Mouse (Mus musculus) thymus, adult 2 months (tissue): ENCODE results near the gene Adgrf5. TPM values are rescaled to one million over a fixed set of nuclear protein-coding genes. Genes with fewer than 3 reads are reported as not detected.
"Not testable (repeated sequence)": the region's sequence is repeated elsewhere in the genome, so short reads cannot be mapped to it uniquely, and the experiment has no call there.

ENCODE experiments used
- DNase-seq: peaks from one replicate; pipeline ENCODE4 v3.0.0; 2021
- H3K27ac ChIP-seq: fragments of 200-500 bp; 2 replicates; pipeline ENCODE4 v1.5.1; 2012; ENCODE audit warnings: low read length, control low read depth; ENCODE audit not compliant: control insufficient read depth, insufficient read depth
- H3K27me3 ChIP-seq: fragments of 200-500 bp; 2 replicates; pipeline ENCODE4 v1.6.1; 2012; ENCODE audit warnings: mild to moderate bottlenecking, low read length, moderate library complexity, mixed read lengths; ENCODE audit not compliant: control insufficient read depth, insufficient read depth
- H3K36me3 ChIP-seq: fragments of 200-500 bp; 2 replicates; pipeline ENCODE4 v1.6.1; 2012; ENCODE audit warnings: mild to moderate bottlenecking, low read length, moderate library complexity; ENCODE audit not compliant: control insufficient read depth, insufficient read depth
- H3K4me1 ChIP-seq: fragments of 200-500 bp; replicated peaks from 2 replicates; pipeline ENCODE4 v1.6.1; 2012; ENCODE audit warnings: low read length; ENCODE audit not compliant: control insufficient read depth, insufficient read depth
- H3K4me3 ChIP-seq: fragments of 200-500 bp; 2 replicates; pipeline ENCODE4 v1.5.1; 2012; ENCODE audit warnings: mild to moderate bottlenecking, low read length, control low read depth, moderate library complexity; ENCODE audit not compliant: control insufficient read depth, insufficient read depth
- CTCF ChIP-seq: fragments of 200-500 bp; IDR thresholded peaks from 2 replicates; pipeline ENCODE4 v1.5.1; 2012; ENCODE audit warnings: mild to moderate bottlenecking, control low read depth, low read length, moderate library complexity, borderline replicate concordance; ENCODE audit not compliant: control insufficient read depth, poor library complexity, insufficient read depth; ENCODE audit errors: extremely low read depth
- POLR2A ChIP-seq: fragments of 200-500 bp; IDR thresholded peaks from 2 replicates; pipeline ENCODE4 v1.6.1; 2012; ENCODE audit warnings: mild to moderate bottlenecking, low read length, control low read depth, moderate library complexity; ENCODE audit not compliant: control insufficient read depth, poor library complexity, insufficient read depth; ENCODE audit errors: extremely low read depth
- WGBS: fragments of 180-500 bp; shearing (Covaris S2); methylation state at CpG from one replicate; pipeline ENCODE4 v1.1.7; 2018; 5-methylcytosine and 5-hydroxymethylcytosine counted together
- polyA plus RNA-seq: library from polyadenylated mRNA; depleted of rRNA; stranded (reverse); fragments of >200 nt; gene quantifications from 2 replicates; pipeline ENCODE4 v1.2.3, GENCODE M21; 2012

Gene Adgrf5
- polyA plus RNA-seq, 1 experiment, result 5.7 TPM

DNA sequence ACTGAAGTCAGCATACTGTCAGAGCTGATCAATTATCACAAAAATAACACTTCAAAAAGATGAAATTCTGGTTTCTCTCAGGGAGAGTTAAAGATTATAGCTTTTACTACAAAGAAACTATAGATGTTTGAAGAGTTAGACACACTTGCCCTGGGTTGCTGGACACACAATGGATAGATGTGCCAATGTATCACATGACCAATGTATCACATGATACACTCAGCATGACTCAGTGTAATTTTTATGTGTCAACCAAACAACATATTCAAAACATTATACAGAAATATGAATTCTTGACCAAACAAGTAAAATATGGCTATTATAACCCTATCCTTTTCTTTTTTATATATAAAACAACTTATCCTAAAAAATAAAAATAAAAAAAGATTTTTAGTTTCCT, 117.4 kb downstream of the Adgrf5 start:
- TF ChIP-seq POLR2A (no peak), CTCF (no peak)
- H3K27me3 ChIP-seq, result no peaks in the 10 kb centered on the region
- H3K36me3 ChIP-seq, result no peaks in the 10 kb centered on the region
- no peak overlapping the region for H3K27ac ChIP-seq
- DNase-seq, result no peak
- no peak overlapping the region for H3K4me3 ChIP-seq
- H3K4me1 ChIP-seq, result no peaks in the 10 kb centered on the region

DNA sequence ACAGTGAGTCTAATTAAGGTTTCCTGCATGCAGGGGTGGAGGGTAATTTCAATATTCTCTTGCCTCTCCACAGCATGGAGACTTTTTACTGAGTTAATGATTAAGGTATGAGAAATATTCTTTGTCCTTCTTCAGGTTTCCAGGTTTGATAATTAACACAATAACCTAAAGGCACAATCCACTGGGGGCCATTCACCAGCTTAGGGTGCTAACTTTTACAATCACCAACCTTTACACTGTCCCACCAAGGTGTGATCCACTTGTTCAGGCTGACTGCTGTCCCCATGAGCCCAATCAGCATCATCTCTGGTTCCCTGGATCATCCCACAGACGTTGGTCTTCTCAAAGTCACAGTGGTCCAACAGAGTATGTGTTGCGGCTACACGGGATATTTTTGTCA, 125.7 kb downstream of the Adgrf5 start:
- 87% methylated on average over 3 of the region's 3 CpGs for WGBS
- Histone ChIP-seq H3K4me3 (no peak overlapping the region), H3K27me3 (no peaks in the 10 kb centered on the region), H3K27ac (no peak overlapping the region), H3K36me3 (no peaks in the 10 kb centered on the region), H3K4me1 (no peaks in the 10 kb centered on the region)
- TF ChIP-seq POLR2A (no peak), CTCF (no peak)
- no peak for DNase-seq

DNA sequence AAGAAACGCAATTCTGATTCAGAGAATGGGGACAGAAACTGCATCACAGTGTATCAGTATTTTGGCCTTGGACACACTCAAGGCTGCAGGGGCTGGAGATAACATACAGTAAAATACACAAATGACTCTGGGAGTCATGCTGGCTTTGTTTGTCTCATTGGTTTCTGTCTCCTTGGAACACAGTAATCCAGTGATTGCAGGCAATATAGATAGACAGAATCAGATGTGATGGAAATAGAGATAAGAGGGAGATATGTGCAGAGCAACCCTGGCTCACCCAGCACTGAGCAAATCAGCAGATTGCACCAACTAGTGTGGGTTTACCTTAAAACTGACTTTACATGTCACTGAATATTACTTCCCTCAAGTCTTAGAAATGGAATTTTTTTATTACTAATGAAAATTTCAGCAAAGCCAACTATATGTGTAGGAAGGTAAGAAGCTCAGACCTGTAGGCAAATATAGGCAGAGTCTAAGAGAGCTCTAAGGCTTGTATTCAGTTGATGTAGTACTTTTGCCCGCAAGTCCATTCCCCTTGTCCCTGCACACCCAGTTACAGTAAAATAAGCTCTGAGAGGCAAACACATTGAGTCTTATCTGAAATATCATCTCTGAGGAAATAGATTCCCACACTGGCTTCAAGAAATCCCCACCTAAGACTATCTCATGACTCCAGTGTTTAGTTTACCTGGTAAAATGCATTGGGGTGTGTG, 128.3 kb downstream of the Adgrf5 start:
- 98% methylated on average over 2 of the region's 2 CpGs for WGBS
- H3K4me1 ChIP-seq, result no peaks in the 10 kb centered on the region
- no peaks in the 10 kb centered on the region for H3K27me3 ChIP-seq
- TF ChIP-seq CTCF, result no peak
- no peak for TF ChIP-seq POLR2A
- H3K27ac ChIP-seq, result no peak overlapping the region
- DNase-seq, result no peak
- no peaks in the 10 kb centered on the region for H3K36me3 ChIP-seq
- H3K4me3 ChIP-seq, result no peak overlapping the region

DNA sequence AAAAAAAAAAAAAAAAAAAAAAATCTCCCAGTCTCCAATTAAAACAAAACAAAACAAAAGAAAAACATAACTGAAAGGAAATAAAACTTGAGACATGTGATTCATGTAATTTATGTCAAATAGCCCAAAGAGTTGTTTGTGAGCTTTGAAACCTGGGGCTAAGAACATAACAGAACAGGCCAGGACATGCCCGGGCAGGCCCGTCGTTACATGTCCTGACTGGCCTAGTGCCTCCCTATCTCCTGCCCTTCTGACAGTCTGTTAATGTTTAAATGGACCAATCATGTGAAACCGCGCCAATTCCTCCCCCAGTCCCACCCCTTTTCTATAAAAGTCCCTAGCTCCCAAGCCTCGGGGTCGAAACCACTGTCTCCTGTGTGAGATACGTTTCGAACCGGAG, 130.1 kb downstream of the Adgrf5 start:
- not testable (repeated sequence) for H3K27ac ChIP-seq, H3K4me3 ChIP-seq, H3K4me1 ChIP-seq, H3K27me3 ChIP-seq, DNase-seq, H3K36me3 ChIP-seq
- WGBS, result 98% methylated on average over 8 of the region's 10 CpGs

DNA sequence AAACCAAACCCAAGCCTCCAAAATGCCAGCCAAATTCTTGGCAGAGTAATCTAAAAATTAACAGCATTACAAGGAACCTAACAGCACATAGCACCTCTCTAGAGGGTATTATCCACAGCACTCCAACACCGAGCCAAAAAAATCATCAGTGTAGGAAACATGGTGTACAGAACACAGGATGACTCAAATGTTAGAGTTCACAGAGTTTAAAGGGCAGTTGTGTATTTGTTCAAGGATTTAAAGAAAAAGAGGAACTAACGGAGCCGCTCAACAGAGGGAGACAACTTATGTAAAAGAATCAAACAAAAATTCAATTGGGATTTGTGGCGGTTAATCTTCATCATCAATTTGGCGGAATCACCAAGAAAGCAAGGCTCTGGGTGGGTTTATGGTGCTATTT, 135.3 kb downstream of the Adgrf5 start:
- WGBS, result 49% methylated on average over 5 of the region's 5 CpGs
- TF ChIP-seq CTCF (no peak), POLR2A (no peak)
- no peaks in the 10 kb centered on the region for H3K27me3 ChIP-seq
- H3K27ac ChIP-seq, result no peak overlapping the region
- no peak for DNase-seq
- no peaks in the 10 kb centered on the region for H3K4me1 ChIP-seq
- no peaks in the 10 kb centered on the region for H3K36me3 ChIP-seq
- H3K4me3 ChIP-seq, result no peak overlapping the region

DNA sequence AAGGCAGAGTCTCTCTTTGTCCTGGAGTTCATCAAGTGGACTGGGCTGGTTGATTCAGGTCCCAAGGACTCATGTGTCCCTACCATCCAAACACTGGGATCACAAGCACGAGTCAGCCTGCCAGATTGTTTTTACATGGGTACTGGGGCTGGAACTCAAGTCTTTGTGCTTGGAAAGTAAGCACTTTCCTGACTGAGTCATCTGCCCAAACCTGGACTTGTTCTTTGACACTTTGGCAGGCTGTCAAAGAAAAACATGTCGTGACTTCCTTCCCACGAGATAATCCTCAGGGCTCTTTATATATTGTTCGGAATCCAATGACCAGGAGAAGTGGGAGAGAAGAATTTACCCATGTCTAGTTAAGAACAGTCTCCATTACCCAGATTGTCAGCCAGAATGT, 137.3 kb downstream of the Adgrf5 start:
- Histone ChIP-seq H3K36me3 (no peaks in the 10 kb centered on the region), H3K27ac (no peak overlapping the region), H3K4me3 (no peak overlapping the region), H3K27me3 (no peaks in the 10 kb centered on the region), H3K4me1 (no peaks in the 10 kb centered on the region)
- TF ChIP-seq CTCF, result no peak
- no peak for TF ChIP-seq POLR2A
- DNase-seq, result no peak
- WGBS, result 74% methylated on average over 4 of the region's 4 CpGs

DNA sequence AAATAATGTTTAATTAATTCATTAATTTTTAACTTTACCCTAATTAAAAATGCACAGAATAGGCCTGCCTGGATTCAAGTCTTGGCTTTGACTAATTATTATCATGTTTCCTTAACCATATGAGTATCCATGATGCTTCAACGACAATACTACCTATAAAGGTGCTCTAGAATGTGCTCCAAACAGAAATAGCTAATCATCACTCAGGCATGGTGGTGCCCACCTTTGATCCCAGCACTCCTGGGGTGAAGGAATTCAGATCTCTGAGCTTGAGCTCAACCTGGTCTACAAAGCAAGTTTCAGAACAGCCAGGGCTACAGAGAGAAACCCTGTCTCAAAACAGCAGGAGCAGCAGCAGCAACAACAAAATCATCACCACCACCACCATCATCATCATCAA, 140.3 kb downstream of the Adgrf5 start:
- no peak overlapping the region for H3K4me3 ChIP-seq
- no peaks in the 10 kb centered on the region for H3K27me3 ChIP-seq
- no peak overlapping the region for H3K27ac ChIP-seq
- H3K36me3 ChIP-seq, result no peaks in the 10 kb centered on the region
- 86% methylated on average over 1 of the region's 1 CpGs for WGBS
- TF ChIP-seq POLR2A (no peak), CTCF (no peak)
- DNase-seq, result no peak
- no peaks in the 10 kb centered on the region for H3K4me1 ChIP-seq
